Mouse (Mus musculus): ENCODE measurements around the gene Gm5767.

DNA sequence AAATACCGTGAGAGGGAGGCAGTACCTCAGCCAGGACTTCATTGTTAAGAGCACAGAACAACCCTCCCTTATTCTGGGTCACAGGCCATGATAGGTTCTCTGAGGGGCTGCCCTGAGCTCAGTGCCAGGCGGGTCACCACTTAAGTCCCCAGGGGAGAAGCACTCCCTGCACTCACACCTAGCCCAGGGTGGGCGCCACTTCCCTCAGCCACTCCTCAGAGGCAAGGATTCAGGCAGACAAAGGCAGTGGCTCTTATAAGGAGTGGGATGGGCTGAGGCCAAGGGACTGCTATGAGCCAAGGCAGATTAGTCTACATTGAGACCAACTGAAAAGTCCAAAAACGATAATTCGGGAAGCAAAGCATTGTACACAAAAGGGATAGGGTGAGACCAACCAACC lies 15.2 kb upstream of the Gm5767 start:
- TF ChIP-seq CTCF (IDR thresholded peaks at IDR 0.05; ENCODE audit: low read depth, low read length) (no peak), POLR2A (IDR thresholded peaks at IDR 0.05; ENCODE audit: extremely low read depth, insufficient read depth, low read length) (no peak)
